Mouse (Mus musculus) hindbrain, embryonic 14.5 days (tissue): ENCODE data around the gene Pkdcc. TPM values are rescaled to one million over a fixed set of nuclear protein-coding genes. Genes with fewer than 3 reads are reported as not detected.

Experiments
- ATAC-seq: fragments of 200-750 bp; cut with Nextera tagmentation; 2 replicates; pipeline ENCODE4 v1.8.0; 2017; ENCODE audit warnings: moderate number of reproducible peaks, mild to moderate bottlenecking, moderate TSS enrichment, moderate library complexity; ENCODE audit not compliant: low FRiP score
- DNase-seq: peaks from one replicate; pipeline ENCODE4 v3.0.0-alpha.2; 2015; ENCODE audit warnings: low spot score
- H3K27ac ChIP-seq: fragments of 300-500 bp; sonication (generic); 2 replicates; pipeline ENCODE4 v1.5.1; 2014; ENCODE audit warnings: mild to moderate bottlenecking, moderate library complexity
- H3K27me3 ChIP-seq: fragments of 300-500 bp; sonication (generic); 2 replicates; pipeline ENCODE4 v1.6.1; 2014; ENCODE audit warnings: mild to moderate bottlenecking, low read length, mixed read lengths; ENCODE audit not compliant: control insufficient read depth, insufficient read depth
- H3K36me3 ChIP-seq: fragments of 300-500 bp; sonication (generic); replicated peaks from 2 replicates; pipeline ENCODE4 v1.6.1; 2014; ENCODE audit not compliant: control insufficient read depth, insufficient read depth
- H3K4me1 ChIP-seq: fragments of 300-500 bp; sonication (generic); replicated peaks from 2 replicates; pipeline ENCODE4 v1.6.1; 2014; ENCODE audit warnings: antibody characterized with exemption, low read length, mixed read lengths; ENCODE audit not compliant: control insufficient read depth, insufficient read depth
- H3K4me2 ChIP-seq: fragments of 300-500 bp; sonication (generic); replicated peaks from 2 replicates; pipeline ENCODE4 v1.6.1; 2014; ENCODE audit warnings: mild to moderate bottlenecking, moderate library complexity
- H3K4me3 ChIP-seq: fragments of 300-500 bp; sonication (generic); replicated peaks from 2 replicates; pipeline ENCODE4 v1.5.1; 2014; ENCODE audit warnings: mild to moderate bottlenecking, low read length
- H3K9ac ChIP-seq: fragments of 300-500 bp; sonication (generic); 2 replicates; pipeline ENCODE4 v1.6.1; 2014
- H3K9me3 ChIP-seq: fragments of 300-500 bp; sonication (generic); 2 replicates; pipeline ENCODE4 v1.6.1; 2016; ENCODE audit warnings: low read length; ENCODE audit not compliant: control insufficient read depth
- WGBS: fragments of 180-500 bp; shearing (Covaris S2); extraction: QIAGEN DNeasy Blood & Tissue Kit; methylation state at CpG from one replicate; pipeline ENCODE4 v1.1.7; 2014; 5-methylcytosine and 5-hydroxymethylcytosine counted together
- polyA plus RNA-seq: library from polyadenylated mRNA; unstranded; fragments of >200 nt; fragmentation: Nextera tagmentation; extraction: Ambion mirVana; gene quantifications from 2 replicates; pipeline ENCODE4 v1.2.1, GENCODE M21; 2014

Pkdcc gene
- polyA plus RNA-seq, 1 experiment from 2014 or later: 7.5 TPM

GRCm38 (mm10) chr17:83253051-83253649, 38.1 kb downstream of the Pkdcc start:
- Histone ChIP-seq H3K27me3 (no peaks in the 10 kb centered on the region), H3K4me2 (no peak overlapping the region), H3K9me3 (no peaks in the 10 kb centered on the region), H3K4me1 (no peaks in the 10 kb centered on the region), H3K9ac (no peak overlapping the region), H3K4me3 (no peak overlapping the region), H3K27ac (no peak overlapping the region), H3K36me3 (no peaks in the 10 kb centered on the region)
- 27% methylated on average over 12 of the region's 12 CpGs for WGBS
- DNase-seq: peak; percentile 86
- 0 out of 2 replicates have a peak, but pooled peaks have one; percentile 40 for ATAC-seq

- H3K4me2 ChIP-seq: peak overlapping the region; percentile 50
- no peak overlapping the region for H3K27ac ChIP-seq
- H3K27me3 ChIP-seq: no peaks in the 10 kb centered on the region
- H3K4me1 ChIP-seq: no peaks in the 10 kb centered on the region
- no peak overlapping the region for H3K9ac ChIP-seq
- ATAC-seq (peak; percentile 95), DNase-seq (peak; percentile 91)
- WGBS: 50% methylated on average over 23 of the region's 23 CpGs
- peak overlapping the region; percentile 24 for H3K4me3 ChIP-seq
- no peaks in the 10 kb centered on the region for H3K36me3 ChIP-seq
- no peaks in the 10 kb centered on the region for H3K9me3 ChIP-seq
Measured at GRCm38 (mm10) chr17:83267202-83268128, 52.4 kb downstream of the Pkdcc start.

DNA sequence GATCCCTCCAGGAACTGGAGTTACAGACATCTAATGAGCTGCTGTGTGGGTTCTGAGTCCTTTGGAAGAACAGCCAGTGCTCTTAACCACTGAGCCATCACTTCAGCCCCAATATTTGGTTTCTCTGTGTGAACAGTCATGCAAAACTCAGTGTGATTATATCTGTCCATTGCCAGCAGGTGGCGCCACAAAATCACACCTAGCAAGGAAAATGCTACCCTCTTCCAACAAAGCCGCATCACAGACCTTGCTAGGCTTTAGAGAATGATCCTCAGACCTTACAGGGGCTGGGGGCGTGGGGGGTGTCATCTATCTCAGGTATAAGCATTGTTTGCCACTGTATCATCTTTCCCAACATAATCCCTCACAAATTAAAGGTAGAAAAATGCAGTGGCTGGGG, 56.4 kb downstream of the Pkdcc start:
- no peaks in the 10 kb centered on the region for H3K36me3 ChIP-seq
- ATAC-seq (no peak), DNase-seq (peak; percentile 90)
- no peak overlapping the region for H3K4me3 ChIP-seq
- H3K9ac ChIP-seq: no peak overlapping the region
- H3K9me3 ChIP-seq: no peaks in the 10 kb centered on the region
- H3K4me2 ChIP-seq: no peak overlapping the region
- peaks cover 4% of the 10 kb centered on the region; the same call in 1 of the 2 replicates for H3K27me3 ChIP-seq
- H3K4me1 ChIP-seq: peaks cover 9% of the 10 kb centered on the region
- WGBS: 3% methylated on average over 3 of the region's 3 CpGs
- no peak overlapping the region for H3K27ac ChIP-seq

DNA sequence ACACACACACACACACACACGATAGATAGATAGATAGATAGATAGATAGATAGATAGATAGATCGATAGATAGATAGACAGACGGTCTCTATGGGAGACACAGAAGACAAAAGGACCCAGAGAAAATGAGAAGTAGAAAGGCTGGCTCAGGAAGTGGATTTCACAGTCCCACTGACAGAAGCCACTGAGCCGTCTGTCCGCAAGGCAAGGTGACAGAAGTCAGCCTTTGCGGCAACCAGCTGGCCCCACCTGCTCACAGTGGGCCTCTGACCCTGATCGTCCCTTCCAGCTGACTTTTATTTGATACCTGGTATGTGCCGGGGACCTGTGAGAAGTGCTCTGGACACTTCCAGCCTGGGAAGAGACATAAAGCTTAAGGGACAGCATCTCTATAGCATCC, 57.5 kb downstream of the Pkdcc start:
- Histone ChIP-seq H3K4me3 (no peak overlapping the region), H3K27me3 (peaks cover 4% of the 10 kb centered on the region; the same call in 1 of the 2 replicates), H3K36me3 (no peaks in the 10 kb centered on the region), H3K27ac (no peak overlapping the region), H3K9ac (no peak overlapping the region), H3K4me1 (peaks cover 20% of the 10 kb centered on the region), H3K4me2 (no peak overlapping the region), H3K9me3 (no peaks in the 10 kb centered on the region)
- 60% methylated on average over 8 of the region's 8 CpGs for WGBS
- ATAC-seq: no peak
- DNase-seq: no peak

GRCm38 (mm10) chr17:83273636-83274035, 58.5 kb downstream of the Pkdcc start:
- WGBS: 25% methylated on average over 9 of the region's 9 CpGs
- no peak for ATAC-seq

DNA sequence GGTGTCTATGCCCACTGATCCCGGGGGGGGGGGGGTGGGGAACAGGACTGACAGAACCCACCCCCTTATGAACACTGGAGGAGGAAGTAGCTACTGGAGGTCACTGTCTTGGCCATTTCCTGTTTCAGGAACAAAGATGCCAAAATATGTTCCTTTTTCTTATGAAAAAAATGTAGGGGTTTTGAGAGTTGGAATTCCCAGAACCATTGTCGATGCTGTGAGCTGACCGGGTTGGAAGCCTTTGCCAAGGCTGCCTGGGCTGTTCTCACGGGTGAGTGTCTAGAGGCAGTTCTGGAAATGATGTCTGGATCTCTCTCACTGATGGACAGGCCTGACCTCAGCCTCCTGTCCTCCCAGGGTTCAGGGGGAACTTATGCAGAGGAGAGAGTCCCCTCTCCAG, 59.0 kb downstream of the Pkdcc start:
- no peak overlapping the region for H3K27ac ChIP-seq
- H3K4me1 ChIP-seq: peaks cover 21% of the 10 kb centered on the region
- no peak for ATAC-seq
- H3K9me3 ChIP-seq: no peaks in the 10 kb centered on the region
- DNase-seq: no peak
- H3K9ac ChIP-seq: no peak overlapping the region
- no peak overlapping the region for H3K4me2 ChIP-seq
- H3K36me3 ChIP-seq: no peaks in the 10 kb centered on the region
- peaks cover 4% of the 10 kb centered on the region; the same call in 1 of the 2 replicates for H3K27me3 ChIP-seq
- no peak overlapping the region for H3K4me3 ChIP-seq
- WGBS: 61% methylated on average over 4 of the region's 4 CpGs

More at GRCm38 (mm10) chr17:83273636-83274035, 58.5 kb downstream of the Pkdcc start:
- no peak overlapping the region for H3K4me3 ChIP-seq
- H3K4me1 ChIP-seq: peaks cover 21% of the 10 kb centered on the region
- no peak overlapping the region for H3K9ac ChIP-seq
- DNase-seq: no peak
- no peaks in the 10 kb centered on the region for H3K36me3 ChIP-seq
- H3K9me3 ChIP-seq: no peaks in the 10 kb centered on the region
- no peak overlapping the region for H3K4me2 ChIP-seq
- no peak overlapping the region for H3K27ac ChIP-seq
- peaks cover 4% of the 10 kb centered on the region; the same call in 1 of the 2 replicates for H3K27me3 ChIP-seq

Other genes starting within 250 kb of the Pkdcc start
- 37.2 and 41.0 TPM in 2 replicates for gene Eml4, start 135.6 kb downstream of the Pkdcc start, polyA plus RNA-seq